Mouse (Mus musculus) megakaryocyte, embryonic 14.5 days (primary cell): Measurements from ENCODE around the gene Bcat1.

Source experiments
- FLI1 ChIP-seq: IDR thresholded peaks from 2 replicates; pipeline ENCODE4 v1.6.1; 2012; ENCODE audit warnings: low read length, inconsistent platforms, mixed read lengths
- GATA1 ChIP-seq: IDR thresholded peaks from 3 replicates; pipeline ENCODE4 v1.6.1; 2012; ENCODE audit warnings: mixed read lengths, low read length, inconsistent platforms, borderline replicate concordance

GRCm38 (mm10) chr6:145022349-145022748 lies 53.6 kb downstream of the Bcat1 start:
- no peak for TF ChIP-seq GATA1
- TF ChIP-seq FLI1, result no peak
